Mouse (Mus musculus) hindbrain, embryonic 14.5 days (tissue): ENCODE results near the gene Gnao1. TPM values are rescaled to one million over a fixed set of nuclear protein-coding genes. Genes with fewer than 3 reads are reported as not detected.

ENCODE experiments used
- ATAC-seq: fragments of 200-750 bp; cut with Nextera tagmentation; 2 replicates; pipeline ENCODE4 v1.8.0; 2017; ENCODE audit warnings: moderate number of reproducible peaks, mild to moderate bottlenecking, moderate TSS enrichment, moderate library complexity; ENCODE audit not compliant: low FRiP score
- DNase-seq: peaks from one replicate; pipeline ENCODE4 v3.0.0-alpha.2; 2015; ENCODE audit warnings: low spot score
- H3K27ac ChIP-seq: fragments of 300-500 bp; sonication (generic); 2 replicates; pipeline ENCODE4 v1.5.1; 2014; ENCODE audit warnings: mild to moderate bottlenecking, moderate library complexity
- H3K27me3 ChIP-seq: fragments of 300-500 bp; sonication (generic); 2 replicates; pipeline ENCODE4 v1.6.1; 2014; ENCODE audit warnings: mild to moderate bottlenecking, low read length, mixed read lengths; ENCODE audit not compliant: control insufficient read depth, insufficient read depth
- H3K36me3 ChIP-seq: fragments of 300-500 bp; sonication (generic); replicated peaks from 2 replicates; pipeline ENCODE4 v1.6.1; 2014; ENCODE audit not compliant: control insufficient read depth, insufficient read depth
- H3K4me1 ChIP-seq: fragments of 300-500 bp; sonication (generic); replicated peaks from 2 replicates; pipeline ENCODE4 v1.6.1; 2014; ENCODE audit warnings: antibody characterized with exemption, low read length, mixed read lengths; ENCODE audit not compliant: control insufficient read depth, insufficient read depth
- H3K4me2 ChIP-seq: fragments of 300-500 bp; sonication (generic); replicated peaks from 2 replicates; pipeline ENCODE4 v1.6.1; 2014; ENCODE audit warnings: mild to moderate bottlenecking, moderate library complexity
- H3K4me3 ChIP-seq: fragments of 300-500 bp; sonication (generic); replicated peaks from 2 replicates; pipeline ENCODE4 v1.5.1; 2014; ENCODE audit warnings: mild to moderate bottlenecking, low read length
- H3K9ac ChIP-seq: fragments of 300-500 bp; sonication (generic); 2 replicates; pipeline ENCODE4 v1.6.1; 2014
- H3K9me3 ChIP-seq: fragments of 300-500 bp; sonication (generic); 2 replicates; pipeline ENCODE4 v1.6.1; 2016; ENCODE audit warnings: low read length; ENCODE audit not compliant: control insufficient read depth
- WGBS: fragments of 180-500 bp; shearing (Covaris S2); extraction: QIAGEN DNeasy Blood & Tissue Kit; methylation state at CpG from one replicate; pipeline ENCODE4 v1.1.7; 2014; 5-methylcytosine and 5-hydroxymethylcytosine counted together
- polyA plus RNA-seq: library from polyadenylated mRNA; unstranded; fragments of >200 nt; fragmentation: Nextera tagmentation; extraction: Ambion mirVana; gene quantifications from 2 replicates; pipeline ENCODE4 v1.2.1, GENCODE M21; 2014

Gnao1 gene
- polyA plus RNA-seq, 1 experiment from 2014 or later, result 200 TPM

GRCm38 (mm10) chr8:93840956-93841752, 31.4 kb downstream of the Gnao1 start:
- Histone ChIP-seq H3K4me2 (peak overlapping the region; percentile 20; the same call in 1 of the 2 replicates), H3K9ac (no peak overlapping the region), H3K27ac (peak overlapping the region; percentile 40), H3K4me1 (peaks cover 50% of the 10 kb centered on the region), H3K4me3 (no peak overlapping the region), H3K36me3 (0 out of 2 replicates have a peak, but pooled peaks cover 3% of the 10 kb centered on the region), H3K9me3 (no peaks in the 10 kb centered on the region), H3K27me3 (no peaks in the 10 kb centered on the region)
- ATAC-seq (peak; percentile 70), DNase-seq (peak; percentile 63)
- WGBS, result 24% methylated on average over 10 of the region's 10 CpGs

GRCm38 (mm10) chr8:93842574-93842973, 32.8 kb downstream of the Gnao1 start:
- no peak overlapping the region for H3K27ac ChIP-seq
- H3K27me3 ChIP-seq, result no peaks in the 10 kb centered on the region
- no peak overlapping the region for H3K4me2 ChIP-seq
- WGBS, result 93% methylated on average over 4 of the region's 4 CpGs
- no peak for DNase-seq
- no peak overlapping the region for H3K9ac ChIP-seq
- ATAC-seq, result no peak
- peaks cover 50% of the 10 kb centered on the region for H3K4me1 ChIP-seq
- no peak overlapping the region for H3K4me3 ChIP-seq
- H3K9me3 ChIP-seq, result no peaks in the 10 kb centered on the region
- no peaks in the 10 kb centered on the region for H3K36me3 ChIP-seq

GRCm38 (mm10) chr8:93843858-93844502, 34.2 kb downstream of the Gnao1 start:
- ATAC-seq (no peak), DNase-seq (no peak)
- H3K27me3 ChIP-seq, result no peaks in the 10 kb centered on the region
- H3K36me3 ChIP-seq, result no peaks in the 10 kb centered on the region
- H3K9ac ChIP-seq, result no peak overlapping the region
- no peak overlapping the region for H3K4me2 ChIP-seq
- no peak overlapping the region for H3K4me3 ChIP-seq
- WGBS, result 47% methylated on average over 12 of the region's 12 CpGs
- H3K4me1 ChIP-seq, result peaks cover 44% of the 10 kb centered on the region
- no peak overlapping the region for H3K27ac ChIP-seq
- H3K9me3 ChIP-seq, result no peaks in the 10 kb centered on the region

GRCm38 (mm10) chr8:93845186-93845585, 35.4 kb downstream of the Gnao1 start:
- no peaks in the 10 kb centered on the region for H3K36me3 ChIP-seq
- DNase-seq, result no peak
- no peaks in the 10 kb centered on the region for H3K9me3 ChIP-seq
- H3K4me1 ChIP-seq, result peaks cover 33% of the 10 kb centered on the region
- no peak overlapping the region for H3K9ac ChIP-seq
- H3K27ac ChIP-seq, result no peak overlapping the region
- no peak overlapping the region for H3K4me2 ChIP-seq
- WGBS, result 72% methylated on average over 1 of the region's 1 CpGs
- no peak overlapping the region for H3K4me3 ChIP-seq
- no peaks in the 10 kb centered on the region for H3K27me3 ChIP-seq
- ATAC-seq, result no peak

- ATAC-seq, result no peak
- H3K36me3 ChIP-seq, result no peaks in the 10 kb centered on the region
- WGBS, result 82% methylated on average over 11 of the region's 11 CpGs
- H3K27ac ChIP-seq, result no peak overlapping the region
- no peaks in the 10 kb centered on the region for H3K4me1 ChIP-seq
- DNase-seq, result no peak
- H3K4me3 ChIP-seq, result no peak overlapping the region
- no peak overlapping the region for H3K9ac ChIP-seq
- H3K4me2 ChIP-seq, result no peak overlapping the region
- no peaks in the 10 kb centered on the region for H3K27me3 ChIP-seq
- no peaks in the 10 kb centered on the region for H3K9me3 ChIP-seq
Measured at GRCm38 (mm10) chr8:93852087-93852645, 42.4 kb downstream of the Gnao1 start.

GRCm38 (mm10) chr8:93852851-93853461, 43.2 kb downstream of the Gnao1 start:
- no peak for ATAC-seq

GRCm38 (mm10) chr8:93854676-93855075, 44.9 kb downstream of the Gnao1 start:
- DNase-seq, result no peak
- Histone ChIP-seq H3K4me2 (no peak overlapping the region), H3K36me3 (no peaks in the 10 kb centered on the region), H3K4me1 (0 out of 2 replicates have a peak, but pooled peaks cover 1% of the 10 kb centered on the region), H3K27me3 (no peaks in the 10 kb centered on the region), H3K4me3 (no peak overlapping the region), H3K9me3 (no peaks in the 10 kb centered on the region), H3K9ac (no peak overlapping the region), H3K27ac (no peak overlapping the region)
- 55% methylated on average over 5 of the region's 5 CpGs for WGBS
- no peak for ATAC-seq

More at GRCm38 (mm10) chr8:93852851-93853461, 43.2 kb downstream of the Gnao1 start:
- H3K4me3 ChIP-seq, result no peak overlapping the region
- H3K27me3 ChIP-seq, result no peaks in the 10 kb centered on the region
- H3K4me2 ChIP-seq, result no peak overlapping the region
- no peaks in the 10 kb centered on the region for H3K4me1 ChIP-seq
- H3K9me3 ChIP-seq, result no peaks in the 10 kb centered on the region
- WGBS, result 90% methylated on average over 9 of the region's 9 CpGs
- H3K27ac ChIP-seq, result no peak overlapping the region
- no peaks in the 10 kb centered on the region for H3K36me3 ChIP-seq
- no peak overlapping the region for H3K9ac ChIP-seq
- no peak for DNase-seq

GRCm38 (mm10) chr8:93855272-93855671, 45.5 kb downstream of the Gnao1 start:
- H3K4me1 ChIP-seq, result 0 out of 2 replicates have a peak, but pooled peaks cover 6% of the 10 kb centered on the region
- no peak overlapping the region for H3K9ac ChIP-seq
- DNase-seq, result no peak
- no peak for ATAC-seq
- H3K36me3 ChIP-seq, result no peaks in the 10 kb centered on the region
- H3K4me3 ChIP-seq, result no peak overlapping the region
- 74% methylated on average over 4 of the region's 4 CpGs for WGBS
- H3K27me3 ChIP-seq, result no peaks in the 10 kb centered on the region
- no peak overlapping the region for H3K4me2 ChIP-seq
- H3K9me3 ChIP-seq, result no peaks in the 10 kb centered on the region
- no peak overlapping the region for H3K27ac ChIP-seq

- Histone ChIP-seq H3K9me3 (no peaks in the 10 kb centered on the region), H3K4me2 (no peak overlapping the region), H3K4me1 (peaks cover 13% of the 10 kb centered on the region), H3K27me3 (no peaks in the 10 kb centered on the region), H3K4me3 (no peak overlapping the region), H3K9ac (no peak overlapping the region), H3K36me3 (0 out of 2 replicates have a peak, but pooled peaks cover 4% of the 10 kb centered on the region), H3K27ac (no peak overlapping the region)
- ATAC-seq, result no peak
- no peak for DNase-seq
- 83% methylated on average over 4 of the region's 4 CpGs for WGBS
Measured at GRCm38 (mm10) chr8:93857144-93857543, 47.4 kb downstream of the Gnao1 start.
